Mouse (Mus musculus): ENCODE results near the gene Papolb. TPM values are rescaled to one million over a fixed set of nuclear protein-coding genes. Genes with fewer than 3 reads are reported as not detected.

Gene Papolb
- polyA plus RNA-seq, 1 experiment, result 0.02 TPM

DNA sequence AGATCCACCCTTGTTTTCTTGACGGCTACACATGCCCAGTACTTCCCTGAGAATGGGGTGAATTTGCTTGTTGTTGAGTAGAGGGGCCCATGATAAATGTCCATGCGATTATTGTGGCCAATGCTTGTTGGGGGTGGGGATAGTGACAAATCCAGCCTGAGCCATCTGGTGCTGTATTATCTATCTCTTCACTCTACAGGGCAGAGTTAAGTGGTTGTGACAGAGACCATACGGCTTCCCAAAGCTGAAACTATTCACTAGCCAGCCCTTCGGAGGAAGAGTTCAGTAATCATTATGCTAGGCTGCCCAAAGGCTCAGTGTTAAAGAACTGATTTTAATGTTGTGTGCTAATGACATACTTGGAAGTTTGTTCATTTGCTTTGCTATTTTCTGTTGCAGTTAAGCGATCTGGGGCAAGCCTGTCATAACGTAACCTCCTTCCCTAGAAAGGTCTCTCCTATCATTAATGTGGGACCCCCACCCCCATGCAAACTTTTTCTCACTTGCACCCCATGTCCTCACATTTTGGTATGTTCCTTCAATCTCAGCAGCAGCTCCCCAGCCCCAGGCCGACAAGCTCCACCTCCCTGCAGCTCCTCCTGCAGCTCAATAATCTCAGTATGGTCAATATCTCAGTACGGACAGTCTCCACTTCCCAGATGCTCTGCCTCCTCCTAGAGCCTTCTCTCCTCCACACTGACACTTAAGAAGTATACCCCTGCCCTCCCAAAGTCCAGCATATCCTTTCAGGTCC is 5.0 kb downstream of the Papolb start:
- Histone ChIP-seq H3K4me2 (ENCODE audit: low read depth) (no peak overlapping the region), H3K27me3 (ENCODE audit: control insufficient read depth, insufficient read depth, insufficient read length) (no peaks in the 10 kb centered on the region), H3K79me2 (ENCODE audit: control insufficient read depth, insufficient read depth) (no peaks in the 10 kb centered on the region), H3ac (ENCODE audit: control insufficient read depth, insufficient read length) (no peak overlapping the region), H3K36me3 (ENCODE audit: control insufficient read depth, insufficient read depth) (no peaks in the 10 kb centered on the region), H3K4me3 (no peak overlapping the region)
- no peak for TF ChIP-seq POLR2A (IDR thresholded peaks at IDR 0.05; ENCODE audit: insufficient read length, low read depth)
- no peak for TF ChIP-seq REST (IDR thresholded peaks at IDR 0.05; ENCODE audit: insufficient read depth, insufficient read length)
- TF ChIP-seq CEBPB (IDR thresholded peaks at IDR 0.05; ENCODE audit: insufficient read depth, poor library complexity, severe bottlenecking), result no peak
- no peak for TF ChIP-seq POLR2AphosphoS2 (IDR thresholded peaks at IDR 0.05; ENCODE audit: insufficient read length, low read depth)

- H3K4me3 ChIP-seq, result no peak overlapping the region
- no peaks in the 10 kb centered on the region for H3K27me3 ChIP-seq (ENCODE audit: control insufficient read depth, insufficient read depth, insufficient read length)
- no peak overlapping the region for H3K4me2 ChIP-seq (ENCODE audit: low read depth)
- H3K36me3 ChIP-seq (ENCODE audit: control insufficient read depth, insufficient read depth), result no peaks in the 10 kb centered on the region
- no peak overlapping the region for H3ac ChIP-seq (ENCODE audit: control insufficient read depth, insufficient read length)
- H3K79me2 ChIP-seq (ENCODE audit: control insufficient read depth, insufficient read depth), result no peaks in the 10 kb centered on the region
- no peak for TF ChIP-seq MAX (IDR thresholded peaks at IDR 0.05; ENCODE audit: low read depth)
- TF ChIP-seq TCF3 (IDR thresholded peaks at IDR 0.05; ENCODE audit: insufficient read length, low read depth), result no peak
- TF ChIP-seq SRF (IDR thresholded peaks at IDR 0.05; ENCODE audit: control insufficient read depth, insufficient read length, low read depth), result no peak
- TF ChIP-seq TCF12 (IDR thresholded peaks at IDR 0.05; ENCODE audit: insufficient read depth, poor library complexity, severe bottlenecking), result no peak
These were observed 8.5 kb downstream of the Papolb start for GRCm38 (mm10) chr5:142521195-142521866.

DNA sequence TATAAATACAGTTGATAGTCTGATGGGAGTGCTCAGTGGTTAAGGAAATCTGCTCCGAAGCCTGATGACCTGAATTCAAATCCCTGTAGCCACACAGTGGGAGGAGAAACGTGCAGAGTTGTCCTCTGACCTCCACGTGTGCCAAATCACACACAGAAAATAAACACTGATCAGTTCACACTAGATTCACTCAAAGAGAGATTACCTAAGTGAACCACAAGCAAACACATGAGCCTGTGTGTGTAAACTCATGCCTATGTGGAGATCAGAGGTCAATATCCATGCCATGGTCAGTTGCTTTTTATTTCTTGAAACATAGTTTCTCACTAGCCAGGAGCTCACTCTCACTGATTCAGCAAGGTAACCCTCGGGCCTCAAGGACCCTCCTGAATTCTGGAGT is 9.5 kb downstream of the Papolb start:
- H3K4me2 ChIP-seq (ENCODE audit: low read depth), result no peak overlapping the region
- H3ac ChIP-seq (ENCODE audit: control insufficient read depth, insufficient read length), result no peak overlapping the region
- H3K4me3 ChIP-seq, result no peak overlapping the region
- no peaks in the 10 kb centered on the region for H3K79me2 ChIP-seq (ENCODE audit: control insufficient read depth, insufficient read depth)
- no peaks in the 10 kb centered on the region for H3K27me3 ChIP-seq (ENCODE audit: control insufficient read depth, insufficient read depth, insufficient read length)
- TF ChIP-seq MYOG (IDR thresholded peaks at IDR 0.05; ENCODE audit: control insufficient read depth in 1 of 3, insufficient read depth in 1 of 3, insufficient read length in 2 of 3, low read depth in 2 of 3) (no peak), SRF (IDR thresholded peaks at IDR 0.05; ENCODE audit: control insufficient read depth, insufficient read length, low read depth) (no peak), TCF12 (IDR thresholded peaks at IDR 0.05; ENCODE audit: insufficient read depth, poor library complexity, severe bottlenecking) (no peak), MYOD1 (IDR thresholded peaks at IDR 0.05; ENCODE audit: control insufficient read depth in 1 of 3, insufficient read length in 2 of 3, low read depth in 2 of 3) (no peak), USF1 (IDR thresholded peaks at IDR 0.05; ENCODE audit: low read depth) (no peak), TCF3 (IDR thresholded peaks at IDR 0.05; ENCODE audit: insufficient read length, low read depth) (no peak), MAX (IDR thresholded peaks at IDR 0.05; ENCODE audit: low read depth) (no peak), E2F4 (IDR thresholded peaks at IDR 0.05; ENCODE audit: insufficient read depth) (no peak)
- no peaks in the 10 kb centered on the region for H3K36me3 ChIP-seq (ENCODE audit: control insufficient read depth, insufficient read depth)

DNA sequence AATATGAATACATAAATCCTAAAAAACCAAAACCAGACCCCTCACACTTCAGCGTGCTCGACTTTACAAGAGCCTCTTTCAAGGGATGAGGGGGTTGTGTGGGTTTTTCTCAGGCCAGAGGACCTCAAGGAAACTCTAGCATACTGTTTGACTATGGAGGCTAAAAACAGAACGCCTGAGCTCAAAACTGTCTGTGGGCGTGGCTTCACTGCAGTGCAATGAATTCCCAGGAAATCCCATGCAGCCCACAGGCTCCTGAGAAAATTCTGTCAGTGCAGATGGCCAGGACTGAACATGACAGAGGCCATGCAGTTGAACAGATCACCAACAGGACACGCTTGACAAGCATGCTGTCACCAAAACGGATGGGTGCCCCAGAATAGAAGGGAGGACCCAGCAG is 10.9 kb downstream of the Papolb start:
- Histone ChIP-seq H3K36me3 (ENCODE audit: control insufficient read depth, insufficient read depth) (no peaks in the 10 kb centered on the region), H3ac (ENCODE audit: control insufficient read depth, insufficient read length) (no peak overlapping the region), H3K79me2 (ENCODE audit: control insufficient read depth, insufficient read depth) (no peaks in the 10 kb centered on the region), H3K4me3 (no peak overlapping the region), H3K27me3 (ENCODE audit: control insufficient read depth, insufficient read depth, insufficient read length) (no peaks in the 10 kb centered on the region), H3K4me2 (ENCODE audit: low read depth) (no peak overlapping the region)
- no peak for TF ChIP-seq CEBPB (IDR thresholded peaks at IDR 0.05; ENCODE audit: insufficient read depth, poor library complexity, severe bottlenecking)
- TF ChIP-seq POLR2AphosphoS2 (IDR thresholded peaks at IDR 0.05; ENCODE audit: insufficient read length, low read depth), result no peak
- no peak for TF ChIP-seq TCF3 (IDR thresholded peaks at IDR 0.05; ENCODE audit: insufficient read length, low read depth)

DNA sequence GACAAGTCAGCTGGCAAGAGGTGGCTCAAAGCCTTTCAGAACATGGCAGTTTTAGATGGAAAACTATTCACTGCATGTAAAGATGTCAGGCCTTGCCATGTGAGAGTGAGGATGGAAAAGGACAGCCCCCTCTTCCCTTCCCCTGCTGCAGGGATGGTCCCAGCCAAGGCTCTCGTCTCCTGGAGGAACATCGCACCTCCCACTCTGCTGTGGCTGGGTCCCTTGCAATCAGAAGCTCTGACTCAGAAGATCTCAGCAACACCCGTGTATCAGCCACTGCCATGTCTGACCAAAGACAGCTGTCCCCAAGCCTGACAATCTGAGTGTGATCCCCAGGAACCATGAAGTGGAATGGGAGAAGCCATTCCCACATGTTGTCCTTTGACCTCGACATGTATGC is 17.8 kb downstream of the Papolb start:
- no peak for TF ChIP-seq POLR2A (IDR thresholded peaks at IDR 0.05; ENCODE audit: insufficient read length, low read depth)
- no peak for TF ChIP-seq POLR2AphosphoS2 (IDR thresholded peaks at IDR 0.05; ENCODE audit: insufficient read length, low read depth)
- TF ChIP-seq MAX (IDR thresholded peaks at IDR 0.05; ENCODE audit: low read depth), result no peak
- no peak for TF ChIP-seq E2F4 (IDR thresholded peaks at IDR 0.05; ENCODE audit: insufficient read depth)
- no peak for TF ChIP-seq USF1 (IDR thresholded peaks at IDR 0.05; ENCODE audit: low read depth)
- no peak for TF ChIP-seq REST (IDR thresholded peaks at IDR 0.05; ENCODE audit: insufficient read depth, insufficient read length)
- no peak for TF ChIP-seq MYOG (IDR thresholded peaks at IDR 0.05; ENCODE audit: control insufficient read depth in 1 of 3, insufficient read depth in 1 of 3, insufficient read length in 2 of 3, low read depth in 2 of 3)
- TF ChIP-seq TCF3 (IDR thresholded peaks at IDR 0.05; ENCODE audit: insufficient read length, low read depth), result no peak
- no peak for TF ChIP-seq MYOD1 (IDR thresholded peaks at IDR 0.05; ENCODE audit: control insufficient read depth in 1 of 3, insufficient read length in 2 of 3, low read depth in 2 of 3)
- no peak for TF ChIP-seq CEBPB (IDR thresholded peaks at IDR 0.05; ENCODE audit: insufficient read depth, poor library complexity, severe bottlenecking)
- TF ChIP-seq TCF12 (IDR thresholded peaks at IDR 0.05; ENCODE audit: insufficient read depth, poor library complexity, severe bottlenecking), result no peak
- no peak for TF ChIP-seq SRF (IDR thresholded peaks at IDR 0.05; ENCODE audit: control insufficient read depth, insufficient read length, low read depth)
- H3K36me3 ChIP-seq (ENCODE audit: control insufficient read depth, insufficient read depth), result no peaks in the 10 kb centered on the region
- H3ac ChIP-seq (ENCODE audit: control insufficient read depth, insufficient read length), result no peak overlapping the region
- H3K4me3 ChIP-seq, result no peak overlapping the region
- H3K27me3 ChIP-seq (ENCODE audit: control insufficient read depth, insufficient read depth, insufficient read length), result no peaks in the 10 kb centered on the region
- no peaks in the 10 kb centered on the region for H3K79me2 ChIP-seq (ENCODE audit: control insufficient read depth, insufficient read depth)
- H3K4me2 ChIP-seq (ENCODE audit: low read depth), result no peak overlapping the region

All from myocyte (in vitro differentiated cells).